Mouse (Mus musculus) T-helper 2 cell (primary cell): ENCODE measurements around the gene Bdh2.

ENCODE experiments used
- in situ Hi-C: fragments of 300-600 bp; cut with MboI, MseI; formaldehyde crosslinking; loops from one replicate; pipeline ENCODE4 v1.15.1; 2025; ENCODE audit warnings: high pct_unique_total_duplicates

The Bdh2 gene

GRCm38 (mm10) chr3:135280669-135281415 lies at the start of gene Bdh2:
Gene Bdh2, plus strand, starts transcription at chr3:135281221.
- in situ Hi-C loops, result loop anchor here (10.0 kb wide), 1 partner anchor 444 kb away; no protein-coding TSS in a partner anchor

- in situ Hi-C loops, result no loop called here
Observed at GRCm38 (mm10) chr3:135232058-135232457, 49.0 kb upstream of the Bdh2 start.

GRCm38 (mm10) chr3:135232462-135232861 lies 48.6 kb upstream of the Bdh2 start:
- in situ Hi-C loops, result no loop called here

- in situ Hi-C loops, result no loop called here
Observed at GRCm38 (mm10) chr3:135245733-135246132, 35.3 kb upstream of the Bdh2 start.

- in situ Hi-C loops, result no loop called here
Observed at GRCm38 (mm10) chr3:135246828-135247227, 34.2 kb upstream of the Bdh2 start.

- in situ Hi-C loops, result no loop called here
Observed at GRCm38 (mm10) chr3:135249104-135249503, 31.9 kb upstream of the Bdh2 start.

- in situ Hi-C loops, result no loop called here
Observed at GRCm38 (mm10) chr3:135251825-135252224, 29.2 kb upstream of the Bdh2 start.

- in situ Hi-C loops, result no loop called here
Observed at GRCm38 (mm10) chr3:135254784-135255183, 26.2 kb upstream of the Bdh2 start.

GRCm38 (mm10) chr3:135258919-135259318 lies 22.1 kb upstream of the Bdh2 start:
- in situ Hi-C loops, result no loop called here

- in situ Hi-C loops, result no loop called here
Observed at GRCm38 (mm10) chr3:135260233-135260632, 20.8 kb upstream of the Bdh2 start.

- in situ Hi-C loops, result no loop called here
Observed at GRCm38 (mm10) chr3:135268616-135269015, 12.4 kb upstream of the Bdh2 start.

GRCm38 (mm10) chr3:135269391-135269990 lies 11.5 kb upstream of the Bdh2 start:
- in situ Hi-C loops, result no loop called here

- in situ Hi-C loops, result no loop called here
Observed at GRCm38 (mm10) chr3:135272627-135273026, 8.4 kb upstream of the Bdh2 start.

GRCm38 (mm10) chr3:135273047-135273446 lies 8.0 kb upstream of the Bdh2 start:
- in situ Hi-C loops, result no loop called here

- in situ Hi-C loops, result loop anchor here (10.0 kb wide), 1 partner anchor 445 kb away; no protein-coding TSS in a partner anchor
Observed at GRCm38 (mm10) chr3:135280160-135280559, 861 bp upstream of the Bdh2 start.

GRCm38 (mm10) chr3:135281701-135282100 lies 680 bp downstream of the Bdh2 start:
- in situ Hi-C loops, result loop anchor here (10.0 kb wide), 1 partner anchor 443 kb away; no protein-coding TSS in a partner anchor

GRCm38 (mm10) chr3:135285256-135285655 lies 4.2 kb downstream of the Bdh2 start:
- in situ Hi-C loops, result loop anchor here (10.0 kb wide), 1 partner anchor 440 kb away; no protein-coding TSS in a partner anchor

GRCm38 (mm10) chr3:135285807-135286206 lies 4.8 kb downstream of the Bdh2 start:
- in situ Hi-C loops, result loop anchor here (10.0 kb wide), 1 partner anchor 439 kb away; no protein-coding TSS in a partner anchor

- in situ Hi-C loops, result loop anchor here (10.0 kb wide), 1 partner anchor 437 kb away; no protein-coding TSS in a partner anchor
Observed at GRCm38 (mm10) chr3:135288138-135288750, 7.2 kb downstream of the Bdh2 start.

- in situ Hi-C loops, result loop anchor here (10.0 kb wide), 1 partner anchor 436 kb away; no protein-coding TSS in a partner anchor
Observed at GRCm38 (mm10) chr3:135289148-135289547, 8.1 kb downstream of the Bdh2 start.

GRCm38 (mm10) chr3:135290249-135290894 lies 9.4 kb downstream of the Bdh2 start:
- in situ Hi-C loops, result loop anchor here (5.0 kb wide), 1 partner anchor 37 kb away; no protein-coding TSS in a partner anchor

GRCm38 (mm10) chr3:135293703-135294102 lies 12.7 kb downstream of the Bdh2 start:
- in situ Hi-C loops, result loop anchor here (5.0 kb wide), 1 partner anchor 34 kb away; no protein-coding TSS in a partner anchor
